Mouse (Mus musculus) cerebellum, adult 9-11 months (tissue): ENCODE data around the gene Bbs4.

Source experiments
- DNase-seq: peaks from one replicate; pipeline ENCODE4 v3.0.0; 2022

The Bbs4 gene

DNA sequence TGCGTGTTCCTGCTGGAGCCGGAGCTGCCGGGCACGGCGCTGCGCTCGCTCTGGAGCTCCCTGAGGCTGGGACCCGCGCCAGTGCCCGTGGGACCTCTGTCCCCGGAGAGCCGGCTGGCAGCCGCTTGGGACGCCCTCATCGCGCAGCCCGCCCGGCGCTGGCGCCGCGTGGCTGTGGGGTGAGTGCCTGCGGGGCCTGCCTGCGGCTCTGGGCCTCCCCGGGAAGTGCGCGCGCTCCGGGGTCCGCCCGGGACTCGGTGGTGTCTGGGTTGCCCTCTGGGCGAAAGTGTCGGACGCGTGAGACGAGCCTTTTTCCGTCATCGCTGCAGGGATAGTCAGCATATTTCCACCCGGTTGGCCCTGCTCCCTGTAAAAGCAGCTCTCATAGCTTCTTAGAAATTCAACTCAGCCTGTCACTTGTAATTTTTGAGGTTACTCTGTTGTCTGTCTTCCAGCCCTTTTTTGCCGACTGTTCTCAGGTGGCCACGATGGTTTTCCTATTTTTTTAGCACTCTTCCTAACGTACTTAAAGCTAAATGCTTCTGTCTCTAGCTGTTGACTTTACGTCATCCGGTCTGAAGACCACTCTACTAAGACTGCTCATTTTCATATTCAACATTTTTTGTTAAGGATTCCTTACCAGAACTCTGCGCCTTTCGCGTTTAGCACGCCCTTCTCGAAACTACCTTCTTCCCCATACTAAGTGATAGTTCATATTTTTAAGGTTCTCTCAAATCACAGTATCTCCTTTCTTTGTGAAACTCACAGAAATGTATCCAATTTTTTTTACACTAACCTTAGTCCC, 61.4 kb downstream of the Bbs4 start:
- DNase-seq = no peak

DNA sequence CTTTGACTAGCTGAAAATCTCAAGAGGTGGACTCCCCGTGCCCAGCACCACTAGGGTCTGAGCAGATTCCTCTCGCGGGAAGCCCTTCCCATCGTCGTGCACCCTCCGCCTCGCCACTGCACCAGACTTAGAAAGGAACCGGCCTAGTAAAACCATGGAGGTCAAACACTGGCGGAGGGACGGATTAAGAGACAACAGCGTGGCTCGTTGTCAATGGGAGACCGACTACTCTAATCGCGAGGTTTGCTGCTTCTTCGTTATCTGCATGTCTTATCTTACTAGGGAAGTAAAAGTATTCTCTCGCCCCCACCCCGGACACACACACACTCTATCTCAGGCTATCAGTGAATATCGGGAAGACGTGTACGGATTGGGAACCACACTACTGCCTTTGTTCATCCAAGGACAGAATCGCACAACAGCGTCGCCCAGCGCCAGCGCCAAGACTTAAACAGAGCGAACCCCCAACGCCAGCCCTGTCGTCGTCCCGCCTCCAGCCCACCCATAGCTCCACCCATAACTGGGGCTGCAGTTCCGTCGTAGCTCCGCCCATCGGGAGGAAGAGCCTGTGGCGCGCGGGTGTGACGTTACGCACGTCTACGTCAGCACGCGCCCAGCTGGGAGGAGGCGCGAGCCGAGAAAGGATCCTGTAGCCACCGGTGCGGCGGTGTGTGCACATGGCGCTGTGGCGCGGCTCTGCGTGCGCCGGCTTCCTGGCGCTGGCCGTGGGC, 62.2 kb downstream of the Bbs4 start, which contains the start of gene Adpgk:
Adpgk (plus strand) TSS at position 602 of the 731 bp plus-strand sequence.
- peak; percentile 99 for DNase-seq

DNA sequence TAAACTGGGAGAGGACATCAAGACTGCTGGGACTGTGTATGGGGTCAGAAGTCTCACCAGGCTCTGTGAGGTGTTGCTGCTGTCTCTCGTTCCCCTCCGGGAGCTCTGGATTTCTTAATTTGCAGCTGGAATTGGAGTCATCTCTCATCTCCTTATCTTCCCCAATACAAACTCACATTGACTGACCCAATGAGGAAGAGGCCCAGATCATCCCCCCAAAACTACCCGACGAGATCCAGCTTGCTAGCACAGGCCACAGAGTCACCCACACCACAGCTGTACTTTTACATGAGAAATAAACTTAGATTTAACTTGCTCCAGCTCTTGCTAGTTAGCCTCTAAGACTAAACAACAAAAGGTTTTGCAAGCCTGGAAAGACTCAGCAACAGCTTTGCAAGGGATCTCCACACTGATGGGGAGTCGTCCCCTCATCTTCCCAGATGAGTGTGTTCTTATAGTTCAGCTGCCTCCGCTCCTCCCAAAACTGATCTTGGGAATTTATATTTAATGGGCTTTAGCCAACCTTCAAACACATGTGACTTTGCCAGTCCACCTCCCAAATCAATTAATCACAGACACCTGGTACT, 63.7 kb downstream of the Bbs4 start:
- DNase-seq = no peak

DNA sequence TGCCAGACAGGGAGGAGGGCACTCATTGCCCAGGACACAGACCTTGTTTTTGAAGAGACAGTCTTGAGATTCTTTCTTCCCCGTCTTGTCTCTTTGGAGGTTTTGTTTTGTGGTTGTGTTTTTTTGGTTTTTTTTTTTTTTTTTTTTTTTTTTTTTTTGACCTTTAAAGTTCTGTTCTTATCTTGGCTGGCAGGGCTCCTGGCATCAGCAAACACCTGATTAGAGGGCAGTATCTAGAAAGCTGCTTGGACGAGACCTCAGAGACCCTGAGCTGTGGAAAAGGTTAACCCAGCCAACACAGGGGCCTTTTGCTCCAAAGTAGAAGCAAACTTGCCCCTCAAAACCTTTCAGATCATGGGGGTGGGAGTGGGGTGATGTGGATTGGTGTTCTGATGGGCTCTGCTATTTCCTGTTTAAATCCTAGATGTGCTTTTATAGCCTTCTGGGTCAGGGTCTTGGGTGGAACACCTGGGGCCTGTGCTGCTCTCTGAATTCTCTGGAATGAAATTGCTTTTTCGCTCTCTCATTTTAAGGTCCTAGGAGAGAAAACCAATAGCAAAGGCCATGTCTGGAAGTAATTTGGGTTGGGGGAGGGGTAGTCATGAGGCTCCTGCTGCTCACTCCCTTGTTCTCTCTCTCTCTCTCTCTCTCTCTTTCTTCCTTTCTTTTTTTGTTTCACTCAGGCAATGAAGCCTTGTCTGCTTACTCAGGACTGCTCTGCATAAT, 64.5 kb downstream of the Bbs4 start:
- DNase-seq = no peak

DNA sequence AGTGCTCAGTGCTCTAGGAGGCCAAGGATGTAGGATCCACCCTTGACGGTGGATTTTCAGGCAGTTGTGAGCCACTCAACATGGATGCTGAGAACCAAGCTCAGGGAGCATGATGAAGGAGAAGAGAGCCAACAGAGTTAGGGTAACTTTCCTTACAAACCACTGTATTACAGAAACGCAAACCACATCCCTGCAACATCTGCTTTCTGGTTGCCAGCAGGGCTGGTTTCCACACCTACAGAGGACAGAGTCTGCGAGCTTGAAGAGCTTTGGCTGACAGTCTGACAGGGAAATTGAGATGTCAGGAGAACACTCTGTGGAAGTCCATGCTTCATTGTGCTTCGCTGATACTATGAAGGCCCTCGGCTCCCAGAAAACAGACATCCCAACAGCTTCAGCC, 65.2 kb downstream of the Bbs4 start:
- no peak for DNase-seq

DNA sequence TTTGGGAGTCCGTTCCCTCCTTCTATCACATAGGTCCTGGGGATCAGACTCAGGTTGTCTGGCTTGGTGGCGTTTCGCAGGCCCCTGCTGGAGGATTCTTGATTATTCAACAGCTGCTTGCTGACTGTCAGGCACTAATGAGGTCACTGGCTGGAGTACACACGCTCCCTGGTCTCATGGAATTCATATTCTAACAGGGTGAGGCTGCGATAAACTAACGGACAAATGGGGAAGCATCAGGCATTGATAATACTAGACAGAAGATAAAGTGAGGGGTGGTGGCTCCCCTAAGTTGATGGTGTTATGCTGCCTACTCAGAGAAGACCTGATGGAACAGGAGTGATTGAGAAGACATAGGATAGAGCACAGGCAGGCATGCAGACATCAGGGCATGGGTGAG, 67.7 kb downstream of the Bbs4 start:
- no peak for DNase-seq

DNA sequence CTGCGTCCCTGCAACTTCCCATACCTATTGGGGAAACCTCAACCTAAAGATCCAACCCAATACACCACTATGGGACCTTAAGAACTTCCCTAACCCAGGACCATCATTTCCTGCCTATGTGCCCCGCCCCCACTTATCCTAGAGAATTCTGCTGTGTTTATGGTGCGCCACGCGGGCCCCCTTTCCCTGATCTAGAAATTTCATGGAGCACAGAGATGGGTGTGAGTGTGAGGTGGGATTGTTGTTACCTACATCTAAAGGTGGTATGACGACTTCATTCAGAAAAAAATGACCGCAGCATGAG, 70.7 kb downstream of the Bbs4 start:
- no peak for DNase-seq

DNA sequence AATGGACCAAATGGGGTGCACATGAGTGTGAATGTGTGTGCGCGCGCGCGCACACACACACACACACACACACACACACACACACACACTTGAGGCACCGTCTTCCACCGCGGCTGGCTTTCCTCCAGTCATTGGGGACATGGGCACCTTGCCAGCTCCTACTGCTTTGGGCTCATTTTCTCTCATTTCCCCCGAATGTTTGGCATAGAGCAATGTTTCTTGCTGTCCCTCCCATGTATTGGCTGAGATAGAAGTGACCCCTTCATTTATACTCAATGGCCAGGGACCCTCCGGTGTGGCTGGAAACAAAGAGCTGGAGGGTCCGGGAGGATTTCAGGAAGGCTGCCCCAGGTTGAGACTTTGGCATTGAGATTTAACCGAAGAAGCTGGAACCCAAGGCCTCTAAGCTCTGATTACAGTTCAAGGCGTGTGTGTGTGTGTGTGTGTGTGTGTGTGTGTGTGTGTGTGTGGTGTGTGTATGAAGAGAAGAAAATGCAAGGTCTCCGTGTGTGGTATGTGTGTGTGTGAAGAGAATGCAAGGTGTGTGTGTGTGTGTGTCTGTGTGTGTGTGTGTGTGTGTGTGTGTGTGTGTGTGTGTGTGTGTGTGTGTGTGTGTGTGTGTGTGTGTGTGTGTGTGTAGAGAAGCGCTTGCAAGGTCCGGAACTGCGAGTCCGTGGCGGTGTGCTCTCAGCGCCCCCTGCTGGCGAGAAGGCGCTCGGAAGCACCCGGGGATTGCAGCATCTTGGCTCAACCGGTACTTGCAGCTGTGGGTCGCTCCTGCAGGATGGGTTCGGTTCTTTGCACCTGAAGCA, 71.2 kb downstream of the Bbs4 start:
- peak; percentile 78 for DNase-seq

DNA sequence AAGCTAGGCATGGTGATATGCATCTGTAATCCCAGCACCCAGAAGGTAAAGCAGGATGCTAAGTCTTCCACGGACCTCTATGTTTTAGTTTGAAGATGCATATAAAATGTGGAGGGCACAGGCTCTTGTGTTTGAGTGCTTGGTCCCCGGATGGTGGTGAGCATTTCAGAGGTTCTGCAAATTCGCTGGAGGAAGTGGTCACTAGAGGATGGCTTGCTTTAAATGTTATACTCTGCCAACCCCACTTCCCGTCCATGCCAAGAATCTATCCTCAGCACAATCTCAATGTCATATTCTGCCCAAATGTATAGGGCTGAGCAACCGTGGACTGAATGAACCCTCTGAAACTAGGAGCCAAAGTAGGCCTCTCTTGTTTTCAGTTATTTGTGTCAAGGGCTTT, 72.4 kb downstream of the Bbs4 start:
- no peak for DNase-seq

DNA sequence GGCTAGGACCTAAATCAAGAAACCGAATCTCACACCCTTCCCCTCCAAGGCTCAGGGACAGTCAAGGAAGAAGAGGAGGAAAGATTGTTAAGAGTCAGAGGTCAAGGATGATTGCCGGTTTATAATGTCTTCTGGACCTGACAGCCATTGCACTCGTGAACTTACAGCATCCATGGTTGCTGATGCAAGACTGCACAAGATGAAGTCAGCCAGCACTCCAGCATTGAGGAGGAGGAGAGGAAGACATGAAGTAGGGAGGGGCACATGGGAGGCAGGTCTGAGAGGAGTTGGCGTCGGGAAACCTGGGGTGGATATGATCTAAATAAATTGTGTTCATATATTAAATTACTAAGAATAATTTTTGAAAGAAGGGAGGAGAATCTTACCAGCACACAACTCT, 74.6 kb downstream of the Bbs4 start:
- no peak for DNase-seq

DNA sequence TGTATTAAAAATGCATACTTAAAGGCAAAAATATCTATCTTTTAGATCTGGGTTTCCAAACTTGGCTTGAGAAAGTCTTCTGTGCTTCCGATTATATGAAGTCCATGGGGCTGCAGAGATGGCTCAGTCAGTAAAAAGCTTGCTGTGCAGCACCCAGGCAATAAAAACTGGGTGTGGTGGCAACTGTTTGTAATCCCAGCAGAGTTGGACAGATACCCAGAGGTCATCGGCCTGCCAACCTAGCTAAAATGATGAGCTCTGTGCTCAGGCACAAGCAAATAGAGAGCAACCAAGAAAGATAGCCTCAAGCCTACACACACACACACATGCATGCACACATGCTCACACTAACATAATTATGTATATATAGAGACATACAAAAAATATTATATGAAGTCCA, 75.1 kb downstream of the Bbs4 start:
- no peak for DNase-seq

DNA sequence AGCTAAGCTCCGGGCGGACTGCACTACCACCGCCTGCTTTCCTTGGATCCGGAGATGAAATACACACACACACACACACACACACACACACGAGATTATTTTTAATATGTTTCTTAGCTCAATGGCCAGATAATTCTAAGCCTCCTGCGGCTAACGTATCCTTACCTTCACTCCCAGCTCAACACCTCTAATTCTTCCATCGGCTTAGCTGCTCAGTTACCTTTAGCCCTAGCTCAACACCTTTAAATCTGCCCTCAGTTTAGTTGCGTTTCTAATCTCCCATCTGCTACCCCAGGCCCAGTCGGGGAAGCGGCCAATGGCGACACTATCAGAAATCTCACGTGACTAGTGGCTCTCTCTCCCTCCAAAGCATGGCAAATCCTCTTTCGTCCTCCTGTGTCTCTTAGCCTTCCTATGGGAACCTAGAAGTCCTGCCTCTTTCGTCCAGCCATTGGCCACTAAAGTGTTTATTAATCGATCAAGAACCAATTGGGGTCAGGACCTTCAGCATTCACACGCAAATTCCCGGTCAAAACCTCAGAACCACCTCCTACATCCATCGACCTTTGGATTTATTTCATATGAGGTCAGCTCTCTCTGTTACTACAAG, 78.4 kb downstream of the Bbs4 start:
- DNase-seq = no peak

DNA sequence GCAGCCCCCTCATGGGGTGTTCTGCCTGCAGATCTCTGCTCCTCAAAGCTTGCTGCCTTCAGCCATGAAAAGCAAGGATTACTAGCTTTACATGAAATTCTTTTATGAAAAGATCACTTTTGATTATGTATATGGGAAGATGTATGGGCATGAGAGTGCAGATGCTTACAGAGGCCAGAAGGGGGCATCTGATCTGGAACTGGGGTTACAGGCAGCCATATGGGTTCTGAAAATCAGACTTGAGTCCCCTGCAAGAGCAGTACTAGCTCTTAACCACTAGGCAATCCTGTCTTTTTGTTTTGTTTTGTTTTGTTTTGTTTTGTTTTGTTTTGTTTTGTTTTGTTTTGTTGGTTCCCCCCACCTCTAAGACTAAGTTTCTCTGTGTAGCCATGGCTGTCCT, 80.1 kb downstream of the Bbs4 start:
- no peak for DNase-seq
